Mouse (Mus musculus) hindbrain, postnatal 0 days (tissue): ENCODE data around the gene March8. TPM values are rescaled to one million over a fixed set of nuclear protein-coding genes. Genes with fewer than 3 reads are reported as not detected.

Experiments used
- ATAC-seq: fragments of 200-750 bp; cut with Nextera tagmentation; 2 replicates; pipeline ENCODE4 v1.8.0; 2017; ENCODE audit warnings: mild to moderate bottlenecking, moderate TSS enrichment, moderate library complexity
- DNase-seq: peaks from one replicate; pipeline ENCODE4 v3.0.0-alpha.2; 2015; ENCODE audit warnings: low spot score
- H3K27ac ChIP-seq: fragments of 300-500 bp; sonication (generic); 2 replicates; pipeline ENCODE4 v1.5.1; 2014; ENCODE audit warnings: mild to moderate bottlenecking
- H3K27me3 ChIP-seq: fragments of 300-500 bp; sonication (generic); 2 replicates; pipeline ENCODE4 v1.6.1; 2014; ENCODE audit warnings: low read length, mixed read lengths; ENCODE audit not compliant: insufficient read depth
- H3K36me3 ChIP-seq: fragments of 300-500 bp; sonication (generic); 2 replicates; pipeline ENCODE4 v1.6.1; 2014; ENCODE audit warnings: low read length, mixed read lengths; ENCODE audit not compliant: insufficient read depth
- H3K4me1 ChIP-seq: fragments of 300-500 bp; sonication (generic); 2 replicates; pipeline ENCODE4 v1.6.1; 2014; ENCODE audit warnings: antibody characterized with exemption, low read length, mixed read lengths; ENCODE audit not compliant: insufficient read depth
- H3K4me2 ChIP-seq: fragments of 300-500 bp; sonication (generic); 2 replicates; pipeline ENCODE4 v1.6.1; 2014; ENCODE audit warnings: low read depth, mild to moderate bottlenecking, low read length, moderate library complexity, mixed read lengths
- H3K4me3 ChIP-seq: fragments of 300-500 bp; sonication (generic); 2 replicates; pipeline ENCODE4 v1.5.1; 2014; ENCODE audit warnings: low read length
- H3K9ac ChIP-seq: fragments of 300-500 bp; sonication (generic); replicated peaks from 2 replicates; pipeline ENCODE4 v1.6.1; 2014; ENCODE audit warnings: mild to moderate bottlenecking, low read length, moderate library complexity, mixed read lengths
- H3K9me3 ChIP-seq: fragments of 300-500 bp; sonication (generic); 2 replicates; pipeline ENCODE4 v1.6.1; 2016; ENCODE audit warnings: low read length, mixed read lengths
- CTCF ChIP-seq: IDR thresholded peaks from 2 replicates; pipeline ENCODE4 v1.5.1; 2016; ENCODE audit warnings: antibody characterized with exemption, control low read depth, low read depth
- WGBS: fragments of 180-500 bp; shearing (Covaris S2); extraction: QIAGEN DNeasy Blood & Tissue Kit; methylation state at CpG from one replicate; pipeline ENCODE4 v1.1.7; 2014; 5-methylcytosine and 5-hydroxymethylcytosine counted together
- polyA plus RNA-seq: library from polyadenylated mRNA; unstranded; fragments of >200 nt; fragmentation: Nextera tagmentation; extraction: Ambion mirVana; gene quantifications from 2 replicates; pipeline ENCODE4 v1.2.1, GENCODE M21; 2015
- total RNA-seq: library from RNA; depleted of rRNA; stranded (reverse); fragments of >200 nt; gene quantifications from 2 replicates; pipeline ENCODE4 v1.2.3, GENCODE M21; 2014

Gene March8
- total and polyA plus RNA-seq, 2 experiments from 2014 or later = 38.8 to 118 TPM

GRCm38 (mm10) chr6:116370216-116370976 is 32.6 kb downstream of the March8 start:
- no peaks in the 10 kb centered on the region for H3K36me3 ChIP-seq
- WGBS = 88% methylated on average over 6 of the region's 6 CpGs
- H3K9me3 ChIP-seq = no peaks in the 10 kb centered on the region; the same call in 1 of the 2 replicates
- H3K9ac ChIP-seq = no peak overlapping the region
- H3K4me3 ChIP-seq = no peak overlapping the region
- H3K27me3 ChIP-seq = no peaks in the 10 kb centered on the region
- H3K27ac ChIP-seq = no peak overlapping the region
- ATAC-seq (no peak), DNase-seq (no peak)
- H3K4me2 ChIP-seq = no peak overlapping the region
- no peak for TF ChIP-seq CTCF
- no peaks in the 10 kb centered on the region for H3K4me1 ChIP-seq

GRCm38 (mm10) chr6:116371500-116371899 is 33.7 kb downstream of the March8 start:
- no peaks in the 10 kb centered on the region for H3K4me1 ChIP-seq
- WGBS = 86% methylated on average over 3 of the region's 3 CpGs
- H3K4me3 ChIP-seq = no peak overlapping the region
- DNase-seq (no peak), ATAC-seq (no peak)
- TF ChIP-seq CTCF = no peak
- no peak overlapping the region for H3K4me2 ChIP-seq
- no peaks in the 10 kb centered on the region for H3K9me3 ChIP-seq
- H3K36me3 ChIP-seq = no peaks in the 10 kb centered on the region
- no peak overlapping the region for H3K9ac ChIP-seq
- no peak overlapping the region for H3K27ac ChIP-seq
- no peaks in the 10 kb centered on the region for H3K27me3 ChIP-seq

GRCm38 (mm10) chr6:116374136-116374535 is 36.3 kb downstream of the March8 start:
- ATAC-seq = no peak
- no peak for TF ChIP-seq CTCF
- H3K9me3 ChIP-seq = no peaks in the 10 kb centered on the region
- H3K4me2 ChIP-seq = no peak overlapping the region
- no peak for DNase-seq
- WGBS = 96% methylated on average over 1 of the region's 1 CpGs
- H3K4me3 ChIP-seq = no peak overlapping the region
- no peak overlapping the region for H3K27ac ChIP-seq
- H3K9ac ChIP-seq = no peak overlapping the region
- H3K27me3 ChIP-seq = no peaks in the 10 kb centered on the region
- H3K4me1 ChIP-seq = no peaks in the 10 kb centered on the region
- no peaks in the 10 kb centered on the region for H3K36me3 ChIP-seq

- no peak for DNase-seq
- Histone ChIP-seq H3K4me2 (no peak overlapping the region), H3K27me3 (no peaks in the 10 kb centered on the region), H3K4me3 (no peak overlapping the region), H3K9ac (no peak overlapping the region), H3K27ac (no peak overlapping the region), H3K36me3 (no peaks in the 10 kb centered on the region), H3K9me3 (no peaks in the 10 kb centered on the region), H3K4me1 (no peaks in the 10 kb centered on the region)
- no peak for ATAC-seq
- no peak for TF ChIP-seq CTCF
Measured at GRCm38 (mm10) chr6:116374618-116375017, 36.8 kb downstream of the March8 start.

- Histone ChIP-seq H3K36me3 (no peaks in the 10 kb centered on the region), H3K9ac (no peak overlapping the region), H3K4me2 (no peak overlapping the region), H3K27ac (no peak overlapping the region), H3K9me3 (no peaks in the 10 kb centered on the region), H3K27me3 (no peaks in the 10 kb centered on the region), H3K4me3 (no peak overlapping the region), H3K4me1 (0 out of 2 replicates have a peak, but pooled peaks cover 3% of the 10 kb centered on the region)
- ATAC-seq = no peak
- no peak for DNase-seq
- TF ChIP-seq CTCF = no peak
- WGBS = 87% methylated on average over 7 of the region's 7 CpGs
Measured at GRCm38 (mm10) chr6:116378892-116379291, 41.1 kb downstream of the March8 start.

- DNase-seq (no peak), ATAC-seq (no peak)
- 59% methylated on average over 3 of the region's 3 CpGs for WGBS
- no peak overlapping the region for H3K9ac ChIP-seq
- H3K9me3 ChIP-seq = no peaks in the 10 kb centered on the region
- H3K27me3 ChIP-seq = no peaks in the 10 kb centered on the region
- H3K27ac ChIP-seq = no peak overlapping the region
- 0 out of 2 replicates have a peak, but pooled peaks cover 4% of the 10 kb centered on the region for H3K4me1 ChIP-seq
- H3K4me2 ChIP-seq = no peak overlapping the region
- no peak for TF ChIP-seq CTCF
- H3K36me3 ChIP-seq = no peaks in the 10 kb centered on the region
- no peak overlapping the region for H3K4me3 ChIP-seq
Measured at GRCm38 (mm10) chr6:116380157-116380556, 42.3 kb downstream of the March8 start.

GRCm38 (mm10) chr6:116381605-116382004 is 43.8 kb downstream of the March8 start:
- Histone ChIP-seq H3K9me3 (no peaks in the 10 kb centered on the region), H3K4me2 (no peak overlapping the region), H3K27me3 (no peaks in the 10 kb centered on the region), H3K36me3 (no peaks in the 10 kb centered on the region), H3K4me1 (peaks cover 14% of the 10 kb centered on the region; the same call in 1 of the 2 replicates), H3K27ac (no peak overlapping the region), H3K9ac (no peak overlapping the region), H3K4me3 (no peak overlapping the region)
- WGBS = 61% methylated on average over 2 of the region's 2 CpGs
- TF ChIP-seq CTCF = no peak
- ATAC-seq (no peak), DNase-seq (no peak)
